Mouse (Mus musculus): ENCODE data around the gene Pi16.

Pi16 gene

GRCm38 (mm10) chr17:29304376-29305057, 13.0 kb upstream of the Pi16 start:
- no peak for DNase-seq

DNA sequence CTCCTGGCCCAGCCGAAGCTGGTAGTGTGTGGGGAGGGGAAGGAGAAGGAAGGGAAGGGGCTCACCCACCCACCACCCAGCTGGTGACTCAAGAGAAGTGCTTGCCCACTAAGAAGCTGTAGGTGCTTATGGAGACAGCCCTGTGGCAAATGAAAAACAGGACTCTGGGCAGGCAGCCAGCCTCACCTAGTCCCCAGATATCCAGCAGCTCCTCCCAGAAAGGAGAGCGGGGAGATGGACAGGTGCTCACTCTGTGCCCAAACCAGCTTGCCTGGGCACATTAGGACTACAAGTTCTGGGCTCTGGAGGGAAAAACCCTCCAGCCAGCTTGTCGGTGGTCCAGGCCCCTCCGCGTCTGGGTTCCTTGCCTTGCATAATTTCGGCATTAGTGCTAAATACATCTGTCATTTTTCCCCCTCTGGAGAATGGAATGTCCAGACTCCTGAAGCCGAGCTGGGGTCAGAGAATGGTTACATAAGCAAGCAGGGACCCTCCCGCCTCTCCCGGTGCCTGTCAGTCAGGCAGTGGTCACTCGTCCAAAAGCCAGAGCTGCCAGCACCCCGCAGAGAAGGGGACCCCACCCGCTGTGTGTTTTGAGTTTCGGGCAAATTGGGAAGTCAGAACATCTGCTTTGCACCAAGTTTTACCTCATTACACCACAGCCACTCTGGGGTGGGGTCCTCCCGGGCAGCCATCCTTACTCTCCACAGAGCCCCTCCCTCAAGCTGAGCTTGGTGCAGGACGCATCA, 12.2 kb upstream of the Pi16 start:
- peak; percentile 68 for DNase-seq

GRCm38 (mm10) chr17:29305871-29306270, 11.6 kb upstream of the Pi16 start:
- DNase-seq, result no peak

DNA sequence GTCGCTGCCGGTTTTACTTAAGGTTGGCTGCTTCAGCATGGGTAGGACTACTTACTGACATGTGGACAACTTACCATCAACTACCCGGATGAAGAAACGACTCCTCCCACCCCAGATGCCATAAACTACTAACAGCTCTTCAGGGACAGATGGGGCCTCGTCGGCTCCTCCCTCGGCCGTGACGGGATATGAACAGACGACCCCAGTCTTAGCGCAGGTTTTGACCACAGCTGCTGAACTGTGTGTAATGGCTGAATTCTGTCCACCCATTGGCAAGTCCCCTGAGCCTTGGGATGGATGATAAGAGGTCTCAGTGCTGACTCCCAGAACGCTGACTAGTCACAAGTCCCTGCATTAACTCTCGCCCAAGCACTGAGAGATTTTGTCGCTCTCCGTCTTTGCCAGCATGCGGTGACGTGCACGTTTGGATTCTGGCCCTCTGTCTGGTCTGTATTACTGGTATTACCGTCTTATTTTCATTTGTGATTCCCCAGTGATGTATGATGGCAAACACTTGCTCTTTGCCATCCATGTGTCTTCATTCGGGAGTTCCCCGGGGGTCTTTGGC, 7.3 kb upstream of the Pi16 start:
- no peak for DNase-seq

DNA sequence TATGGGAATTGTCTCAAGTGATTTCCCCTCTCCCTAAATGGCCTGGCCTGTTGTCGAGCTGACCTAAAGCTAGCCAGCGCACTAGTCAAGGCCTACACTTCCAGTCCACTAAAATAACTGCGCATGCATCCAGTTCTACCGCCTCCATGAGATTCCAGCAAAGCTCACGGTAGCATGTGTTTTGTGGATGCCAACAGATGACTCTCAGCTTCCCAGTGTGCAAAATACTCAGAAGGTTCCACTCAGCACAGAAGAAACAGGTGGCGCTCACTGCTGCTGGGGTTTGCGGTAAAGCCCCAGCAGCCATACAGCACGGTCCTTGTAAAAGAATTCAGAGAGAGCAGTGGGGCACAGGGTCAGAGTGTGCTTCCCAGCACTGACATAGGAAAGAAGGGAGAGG, 5.9 kb upstream of the Pi16 start:
- no peak for DNase-seq

GRCm38 (mm10) chr17:29312082-29312481, 5.4 kb upstream of the Pi16 start:
- no peak for DNase-seq

DNA sequence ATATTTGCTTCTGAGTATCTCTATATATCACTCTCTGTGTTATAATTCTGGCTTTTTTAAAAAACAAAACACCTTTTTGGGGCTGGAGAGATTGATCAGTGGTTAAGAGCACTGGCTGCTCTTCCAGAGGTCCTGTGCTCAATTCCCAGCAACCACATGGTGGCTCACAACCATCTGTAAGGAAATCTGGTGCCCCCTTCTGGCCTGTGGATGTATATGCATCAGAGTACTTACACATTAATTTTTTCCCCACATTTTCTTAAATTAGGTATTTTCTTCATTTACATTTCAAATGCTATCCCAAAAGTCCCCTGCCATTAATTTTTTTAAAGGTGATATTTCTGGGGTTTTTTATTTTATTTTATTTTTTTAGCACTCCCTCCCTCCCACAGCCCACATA, 4.2 kb upstream of the Pi16 start:
- DNase-seq, result no peak

GRCm38 (mm10) chr17:29315672-29316465, 1.6 kb upstream of the Pi16 start:
- no peak for DNase-seq

DNA sequence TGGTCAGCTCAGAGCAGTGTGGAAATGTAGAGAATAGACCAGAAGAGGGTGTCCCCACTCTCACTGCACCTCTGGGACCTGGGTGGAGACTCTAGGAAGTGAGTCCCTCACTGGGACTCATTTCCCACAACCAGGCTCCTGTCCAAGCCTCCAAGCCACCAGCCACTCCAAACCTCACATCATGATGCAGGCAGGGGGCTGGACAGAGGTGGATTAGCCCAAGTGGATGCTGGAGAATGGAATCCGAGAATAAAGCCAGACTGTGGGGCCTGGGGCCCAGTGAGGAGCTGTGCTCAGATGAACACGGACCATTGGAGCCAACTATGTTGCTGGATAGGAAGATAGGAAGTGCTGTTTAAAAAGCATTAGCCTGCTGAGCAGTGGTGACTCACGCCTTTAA, 589 bp upstream of the Pi16 start:
- DNase-seq, result no peak

DNA sequence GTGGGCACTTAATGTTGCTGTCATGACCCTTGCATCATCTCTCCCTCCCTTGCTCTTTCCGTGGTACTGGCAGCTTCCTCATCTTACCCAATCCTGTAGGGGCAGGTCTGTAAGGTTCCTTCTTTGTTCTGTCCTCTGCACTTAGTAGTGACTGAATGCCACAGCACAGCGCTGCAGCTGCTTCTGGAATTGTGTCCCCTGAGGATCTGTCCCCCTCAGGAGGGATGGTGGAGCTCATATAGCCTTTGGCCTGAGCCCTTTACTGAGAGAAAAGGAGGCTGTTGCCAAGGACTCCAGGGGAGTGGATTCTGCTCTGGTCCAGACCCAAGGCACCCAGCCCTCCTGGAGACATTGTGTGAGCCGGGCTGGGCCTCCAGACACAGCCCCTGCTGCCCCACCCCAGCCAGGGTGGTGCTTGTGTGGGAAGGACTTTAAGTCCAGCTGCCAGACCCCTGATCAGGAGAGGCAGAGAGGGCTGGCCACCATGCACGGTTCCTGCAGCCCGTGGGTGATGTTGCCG, 1.3 kb downstream of the Pi16 start:
- no peak for DNase-seq

DNA sequence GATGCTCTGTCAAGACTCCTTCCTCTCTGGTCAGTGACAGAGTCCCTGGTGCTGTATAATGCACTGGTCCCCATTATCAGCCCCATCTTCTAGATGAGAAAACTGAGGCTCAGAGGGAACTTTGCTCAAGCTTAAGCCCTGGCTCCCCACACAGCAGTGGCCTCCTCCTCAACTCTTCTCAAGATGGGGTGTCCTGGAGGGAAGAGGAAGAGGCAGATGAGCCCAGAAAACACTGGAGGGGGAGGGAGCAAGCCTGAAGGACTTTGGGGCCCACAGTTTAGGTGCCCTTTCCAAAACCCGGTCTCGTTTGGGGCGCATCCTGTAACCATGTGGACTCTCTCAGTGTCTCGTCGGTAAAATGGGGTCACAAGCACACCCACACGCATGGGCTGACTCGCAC, 2.0 kb downstream of the Pi16 start:
- no peak for DNase-seq

DNA sequence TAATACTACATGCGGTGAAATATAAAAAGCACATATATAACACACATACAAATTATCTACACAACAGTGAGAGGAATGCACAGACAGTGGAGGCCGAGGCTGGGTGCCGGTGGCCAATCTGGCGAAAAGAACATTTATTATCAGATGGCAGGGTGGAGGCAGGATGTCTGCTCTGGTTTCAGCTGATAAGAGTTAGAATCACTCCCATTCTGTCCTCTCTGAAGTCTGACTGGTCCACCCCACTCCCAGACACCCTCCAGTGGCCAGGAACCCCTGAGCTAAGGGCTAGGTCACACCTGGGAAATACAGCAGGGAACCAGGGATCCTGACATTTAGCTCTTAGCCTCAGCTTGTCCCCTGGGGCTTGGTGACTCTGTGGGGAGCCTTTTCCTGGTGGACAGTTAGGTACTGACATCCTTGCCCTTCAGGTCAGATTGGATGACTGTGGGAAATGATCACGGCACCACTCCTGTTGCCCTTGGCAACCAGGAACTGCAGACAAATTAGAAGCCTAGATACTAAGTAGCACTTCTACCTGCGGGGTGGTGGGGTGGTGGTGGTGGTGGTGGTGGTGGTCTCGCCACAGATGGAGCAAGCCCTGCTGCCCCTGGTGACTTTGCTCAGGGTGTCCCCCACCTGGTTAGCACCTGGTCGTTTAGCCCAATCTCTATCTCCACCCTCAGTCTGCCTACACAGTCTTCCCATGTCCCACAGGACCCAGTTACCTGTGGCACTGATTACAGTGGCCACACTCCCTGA, 2.6 kb downstream of the Pi16 start:
- no peak for DNase-seq

- DNase-seq, result peak; percentile 17
Observed at GRCm38 (mm10) chr17:29321765-29322602, 4.5 kb downstream of the Pi16 start.

DNA sequence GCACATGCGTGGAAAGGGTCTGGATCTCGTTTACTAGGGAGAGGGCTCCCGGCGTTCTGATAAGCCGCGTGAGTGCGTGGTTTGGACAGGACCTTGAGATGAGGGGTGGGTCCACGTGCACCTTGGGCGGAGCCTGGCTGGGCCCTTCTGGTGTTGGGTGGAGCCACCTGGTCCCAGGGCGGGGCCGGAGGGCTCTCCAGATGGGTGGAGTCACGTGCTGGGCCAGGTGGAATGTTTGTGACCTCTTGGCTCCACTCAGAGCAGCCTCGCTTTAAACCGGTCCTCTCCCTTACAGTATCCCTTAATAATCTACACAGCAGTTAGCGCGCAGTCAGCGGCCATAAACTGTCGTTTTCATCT, 5.1 kb downstream of the Pi16 start:
- peak; percentile 71 for DNase-seq

- DNase-seq, result no peak
Observed at GRCm38 (mm10) chr17:29323625-29324024, 6.1 kb downstream of the Pi16 start.

DNA sequence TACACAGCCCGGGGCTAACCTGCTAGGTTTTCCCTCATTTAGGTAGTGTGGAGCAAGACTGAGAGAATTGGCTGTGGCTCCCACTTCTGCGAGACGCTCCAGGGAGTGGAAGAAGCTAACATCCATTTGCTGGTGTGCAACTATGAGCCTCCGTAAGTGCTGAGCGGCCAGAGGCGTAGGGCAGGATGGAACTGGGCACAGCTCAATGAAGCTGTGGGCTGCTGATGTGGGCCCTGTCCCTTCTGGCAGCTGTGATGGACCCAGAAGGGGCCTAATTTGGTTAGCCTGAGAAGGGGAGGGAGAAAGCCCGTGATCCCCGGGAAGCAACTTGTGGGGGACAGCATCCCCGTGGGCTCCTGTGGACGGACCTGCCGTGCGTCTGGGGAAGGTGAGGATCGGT, 8.4 kb downstream of the Pi16 start:
- DNase-seq, result no peak

DNA sequence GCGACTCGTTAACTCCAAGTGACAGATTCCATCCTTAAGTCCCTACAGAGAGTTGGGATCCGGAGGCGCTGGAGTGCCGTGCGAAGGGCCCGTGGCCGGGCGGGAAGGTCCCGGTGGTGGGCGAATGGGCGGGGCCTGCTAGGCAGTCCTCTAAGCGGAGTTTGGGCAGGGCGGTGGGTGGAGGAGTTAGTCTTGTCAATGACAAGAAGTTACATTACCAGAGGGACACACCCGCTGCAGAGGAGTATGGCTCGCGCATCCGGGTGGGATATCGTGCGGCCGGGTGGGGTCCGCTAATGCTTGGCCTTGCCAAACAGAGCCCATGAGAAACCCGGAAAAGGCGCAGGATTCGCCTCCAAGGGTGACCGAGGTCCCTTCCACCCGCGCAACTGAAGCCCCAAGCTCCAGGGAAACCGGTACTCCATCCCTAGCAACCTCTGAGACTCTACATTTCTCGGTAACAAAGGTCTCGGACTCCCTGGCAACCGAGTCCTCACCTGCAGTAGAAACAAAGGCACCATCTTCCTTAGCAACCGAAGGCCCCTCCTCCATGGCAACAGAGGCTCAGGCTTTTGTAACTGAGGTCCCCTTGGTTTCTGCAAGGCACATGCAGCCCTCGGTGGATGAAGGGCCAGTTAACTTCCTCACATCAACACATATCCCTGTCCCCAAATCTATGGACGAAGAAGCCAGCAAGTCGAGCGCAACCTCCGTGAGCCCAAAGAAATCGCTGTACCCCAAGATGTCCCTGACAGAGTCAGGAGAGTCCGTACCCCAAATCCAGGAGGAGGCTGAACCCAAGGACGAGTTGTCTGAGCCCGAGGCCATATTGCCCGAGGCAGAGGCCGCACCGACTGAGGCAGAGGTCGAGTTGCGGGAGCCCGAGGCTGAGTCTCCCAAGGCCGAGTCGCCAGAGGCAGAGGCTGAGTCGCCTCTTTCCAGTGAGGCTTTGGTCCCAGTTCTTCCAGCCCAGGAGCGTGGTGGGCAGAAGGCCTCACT, 9.3 kb downstream of the Pi16 start:
- peak; percentile 67 for DNase-seq

DNA sequence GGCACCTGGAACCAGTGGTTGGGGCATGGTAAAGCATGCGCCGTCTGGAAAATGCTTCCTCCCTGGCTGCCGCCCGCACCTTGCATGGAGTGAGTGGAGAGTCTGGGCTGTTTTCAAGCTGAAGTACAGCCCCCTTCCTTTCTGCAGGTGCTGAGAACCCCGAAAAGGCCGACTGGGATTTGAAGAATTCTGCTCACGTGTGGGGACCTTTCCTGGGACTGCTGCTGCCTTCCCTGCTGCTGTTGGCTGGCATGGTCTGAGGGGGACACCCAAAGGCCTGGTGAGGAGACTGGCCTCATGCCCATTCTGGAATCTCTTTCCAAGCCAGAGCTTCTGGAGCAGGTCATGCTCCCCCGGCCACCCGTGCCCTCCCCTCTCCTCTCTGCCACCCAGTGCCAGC, 10.2 kb downstream of the Pi16 start:
- no peak for DNase-seq

- DNase-seq, result peak; percentile 8
Observed at GRCm38 (mm10) chr17:29330221-29330620, 12.7 kb downstream of the Pi16 start.
